Mouse (Mus musculus): ENCODE measurements around the gene Cldn20. TPM values are rescaled to one million over a fixed set of nuclear protein-coding genes. Genes with fewer than 3 reads are reported as not detected.
A peak's percentile ranks its signal among the peaks of the same experiment; 100 is the strongest.

The Cldn20 gene
- total and polyA plus RNA-seq, 3 experiments: 0.31 to 0.52 TPM; not detected in 1

DNA sequence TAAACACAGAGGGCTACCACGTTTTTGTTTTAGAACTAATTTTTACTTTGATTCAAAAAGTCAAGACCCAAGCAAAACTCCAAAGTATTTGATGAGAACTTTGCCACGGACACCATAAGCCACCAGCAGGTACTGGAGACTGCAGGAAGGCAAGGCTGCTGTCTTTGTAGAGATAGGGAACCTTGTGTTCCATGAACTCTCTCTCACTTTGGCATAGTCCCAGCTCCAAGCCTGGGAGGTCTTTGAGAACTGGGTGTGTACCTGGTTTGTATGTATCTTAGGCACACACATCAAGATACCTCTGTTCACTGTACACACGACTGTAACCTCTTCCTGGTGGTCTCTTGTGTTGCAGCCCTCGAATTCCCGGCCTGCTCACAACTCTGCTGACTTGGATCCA is 18.0 kb upstream of the Cldn20 start:
- Histone ChIP-seq H3K27ac (ENCODE audit: control insufficient read depth, low read depth, low read length) (no peak overlapping the region), H3K4me3 (ENCODE audit: control insufficient read depth in 1 of 2, insufficient read depth in 1 of 2, low read depth in 2 of 2, low read length in 2 of 2) (no peak overlapping the region), H3K9me3 (replicated peaks; ENCODE audit: insufficient read depth, low read length) (no peaks in the 10 kb centered on the region), H3K4me1 (ENCODE audit: control insufficient read depth in 1 of 2, insufficient read depth in 2 of 2, low read length in 2 of 2) (peaks cover 0 to 4% of the 10 kb centered on the region in 2 experiments; a peak in 1 of 4 replicates), H3K9ac (ENCODE audit: control insufficient read depth, low read depth, low read length, poor library complexity, severe bottlenecking) (no peak overlapping the region), H3K79me2 (ENCODE audit: control insufficient read depth, insufficient read depth, low read length, poor library complexity) (no peaks in the 10 kb centered on the region), H3K36me3 (ENCODE audit: control insufficient read depth in 1 of 2, insufficient read depth in 2 of 2, low read length in 2 of 2) (no peaks in the 10 kb centered on the region; a peak in 1 of 4 replicates), H3K27me3 (ENCODE audit: control insufficient read depth in 1 of 2, insufficient read depth in 2 of 2, low read length in 2 of 2) (no peaks in the 10 kb centered on the region)
- peak; percentile 61 for DNase-seq (ENCODE audit: low read depth, low spot score)
- TF ChIP-seq KAT2A (conservative IDR thresholded peaks at IDR 0.05; ENCODE audit: low read depth, low read length) (no peak), TCF12 (IDR thresholded peaks at IDR 0.05; ENCODE audit: low read depth, low read length) (no peak), MYB (IDR thresholded peaks at IDR 0.05; ENCODE audit: low read depth, low read length) (no peak), TBP (IDR thresholded peaks at IDR 0.05; ENCODE audit: low read depth, low read length) (no peak), MAX (IDR thresholded peaks at IDR 0.05; ENCODE audit: low read length) (no peak), UBTF (IDR thresholded peaks at IDR 0.05; ENCODE audit: borderline replicate concordance, insufficient read depth, low read depth, low read length) (no peak), EP300 (IDR thresholded peaks at IDR 0.05; ENCODE audit: low read depth in 1 of 2, low read length in 2 of 2) (no peak; a peak in 1 of 4 replicates), USF1 (IDR thresholded peaks at IDR 0.05; ENCODE audit: low read depth, low read length) (no peak), MAFK (IDR thresholded peaks at IDR 0.05; ENCODE audit: borderline replicate concordance, low read depth, low read length) (no peak), CHD1 (IDR thresholded peaks at IDR 0.05; ENCODE audit: low read depth, low read length) (no peak), ELF1 (IDR thresholded peaks at IDR 0.05; ENCODE audit: low read depth, low read length) (no peak)

DNA sequence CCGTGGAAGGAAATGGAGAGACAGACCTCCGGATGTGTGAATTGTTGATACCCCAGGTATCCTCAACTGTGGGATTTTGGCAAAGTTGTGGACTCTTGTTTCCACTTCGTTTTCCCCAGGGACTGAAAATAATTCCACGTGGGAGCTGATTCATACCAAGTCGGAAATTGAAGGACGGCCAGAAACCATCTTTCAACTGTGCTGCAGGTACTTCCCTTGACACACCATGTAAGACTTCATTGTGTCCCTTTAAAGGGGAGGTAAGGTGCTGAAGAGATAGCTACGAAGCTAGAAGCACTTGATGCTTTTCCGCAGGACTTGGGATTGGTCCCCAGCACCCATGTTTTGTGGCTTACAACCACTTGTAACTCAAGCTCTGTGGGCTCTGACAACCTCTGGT is 16.5 kb upstream of the Cldn20 start:
- Histone ChIP-seq H3K4me1 (ENCODE audit: control insufficient read depth in 1 of 2, insufficient read depth in 2 of 2, low read length in 2 of 2) (peaks cover 0 to 4% of the 10 kb centered on the region in 2 experiments; a peak in 1 of 4 replicates), H3K9me3 (replicated peaks; ENCODE audit: insufficient read depth, low read length) (no peaks in the 10 kb centered on the region), H3K27ac (ENCODE audit: control insufficient read depth, low read depth, low read length) (no peak overlapping the region), H3K27me3 (ENCODE audit: control insufficient read depth in 1 of 2, insufficient read depth in 2 of 2, low read length in 2 of 2) (no peaks in the 10 kb centered on the region), H3K79me2 (ENCODE audit: control insufficient read depth, insufficient read depth, low read length, poor library complexity) (no peaks in the 10 kb centered on the region), H3K9ac (ENCODE audit: control insufficient read depth, low read depth, low read length, poor library complexity, severe bottlenecking) (no peak overlapping the region), H3K4me3 (ENCODE audit: control insufficient read depth in 1 of 2, insufficient read depth in 1 of 2, low read depth in 2 of 2, low read length in 2 of 2) (no peak overlapping the region), H3K36me3 (ENCODE audit: control insufficient read depth in 1 of 2, insufficient read depth in 2 of 2, low read length in 2 of 2) (no peaks in the 10 kb centered on the region; a peak in 1 of 4 replicates)
- DNase-seq (ENCODE audit: low read depth, low spot score): no peak
- TF ChIP-seq MEF2A (IDR thresholded peaks at IDR 0.05; ENCODE audit: extremely low read depth, insufficient replicate concordance, low read depth, low read length, poor library complexity, severe bottlenecking) (no peak), HCFC1 (IDR thresholded peaks at IDR 0.05; ENCODE audit: low read depth, low read length) (no peak), MAFK (IDR thresholded peaks at IDR 0.05; ENCODE audit: borderline replicate concordance, low read depth, low read length) (no peak), ETS1 (IDR thresholded peaks at IDR 0.05; ENCODE audit: low read depth, low read length) (no peak), ZMIZ1 (IDR thresholded peaks at IDR 0.05; ENCODE audit: low read depth, low read length) (no peak), EP300 (IDR thresholded peaks at IDR 0.05; ENCODE audit: low read depth in 1 of 2, low read length in 2 of 2) (no peak), POLR2AphosphoS5 (IDR thresholded peaks at IDR 0.05; ENCODE audit: borderline replicate concordance, low read depth, low read length) (no peak), BHLHE40 (IDR thresholded peaks at IDR 0.05; ENCODE audit: borderline replicate concordance, low read depth, low read length) (no peak), JUND (IDR thresholded peaks at IDR 0.05; ENCODE audit: low read depth, low read length) (no peak), RAD21 (IDR thresholded peaks at IDR 0.05; ENCODE audit: low read depth, low read length) (no peak), UBTF (IDR thresholded peaks at IDR 0.05; ENCODE audit: borderline replicate concordance, insufficient read depth, low read depth, low read length) (no peak), CHD2 (IDR thresholded peaks at IDR 0.05; ENCODE audit: low read length) (no peak), NELFE (IDR thresholded peaks at IDR 0.05; ENCODE audit: low read depth, low read length) (no peak), TBP (IDR thresholded peaks at IDR 0.05; ENCODE audit: low read depth, low read length) (no peak), USF1 (IDR thresholded peaks at IDR 0.05; ENCODE audit: low read depth, low read length) (no peak), TCF12 (IDR thresholded peaks at IDR 0.05; ENCODE audit: low read depth, low read length) (no peak), CTCF (IDR thresholded peaks at IDR 0.05 in 2 of 3, conservative IDR thresholded peaks at IDR 0.05 in 1 of 3; ENCODE audit: control insufficient read depth in 1 of 3, insufficient read depth in 1 of 3, low read depth in 2 of 3, low read length in 3 of 3, poor library complexity in 1 of 3, severe bottlenecking in 1 of 3) (no peak)
